Mouse (Mus musculus) CH12.LX (cell line): ENCODE results near the gene Maf.

Experiments
- CTCF ChIP-seq, 2 experiments: IDR thresholded peaks in 1 of 2; conservative IDR thresholded peaks in 1 of 2; 2 replicates each; pipeline ENCODE4 v1.5.1; 2011 to 2012; ENCODE audit warnings: low read depth in 2 of 2, low read length in 2 of 2, improper control_type of control experiment in 1 of 2, inconsistent platforms in 1 of 2, mild to moderate bottlenecking in 1 of 2, moderate library complexity in 1 of 2
- EP300 ChIP-seq: IDR thresholded peaks from 2 replicates; pipeline ENCODE4 v1.6.1; 2011; ENCODE audit warnings: low read length, improper control_type of control experiment
- RAD21 ChIP-seq: IDR thresholded peaks from 2 replicates; pipeline ENCODE4 v1.6.1; 2011; ENCODE audit warnings: low read depth, mild to moderate bottlenecking, low read length, improper control_type of control experiment, moderate library complexity

DNA sequence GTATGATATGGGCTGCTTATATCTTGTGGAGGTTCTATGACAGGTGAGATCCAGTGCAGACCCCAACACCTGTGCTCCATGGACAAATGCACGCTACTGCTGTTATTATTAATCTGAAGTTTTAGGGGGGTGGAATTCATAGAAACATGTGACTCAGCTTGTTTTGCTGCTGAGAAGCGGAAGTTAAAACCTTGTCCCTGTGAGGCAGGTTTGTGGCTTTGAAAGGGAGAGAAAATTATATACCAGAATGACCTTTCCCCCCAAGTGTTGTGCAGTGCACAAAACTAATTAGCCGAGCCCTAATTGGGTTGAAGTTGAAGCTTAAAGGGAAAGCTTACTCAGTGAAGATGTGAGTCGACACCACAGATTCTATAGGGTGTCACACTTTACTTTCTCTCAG, 18.6 kb upstream of the Maf start:
- no peak for TF ChIP-seq CTCF (conservative IDR thresholded peaks at IDR 0.05 in 1 of 2, IDR thresholded peaks at IDR 0.05 in 1 of 2; ENCODE audit: low read depth in 2 of 2, low read length in 2 of 2)
- TF ChIP-seq EP300 = no peak
- TF ChIP-seq RAD21 = no peak
